Mouse (Mus musculus): Measurements from ENCODE around the gene Ints7.

DNA sequence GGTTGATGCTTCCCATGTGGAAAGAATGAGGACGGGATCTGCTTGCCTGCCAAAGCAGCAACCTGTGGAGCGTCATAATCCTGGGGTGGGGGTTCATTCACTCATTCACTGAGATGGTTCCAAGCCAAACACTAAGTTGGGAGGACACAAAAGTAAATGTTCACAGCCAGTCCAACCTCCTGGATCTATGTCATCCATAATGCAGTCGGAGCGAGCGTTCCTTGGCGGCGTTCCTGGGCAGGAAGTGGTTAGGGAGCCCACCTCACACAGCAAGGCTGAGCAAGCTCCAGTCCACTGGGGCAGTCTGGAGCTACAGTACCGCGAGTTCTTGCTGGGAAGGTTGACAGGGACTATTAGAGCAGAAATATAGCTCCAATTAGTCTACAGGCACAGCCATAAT, 92.6 kb downstream of the Ints7 start:
- TF ChIP-seq POLR2A (IDR thresholded peaks at IDR 0.05; ENCODE audit: borderline replicate concordance, control insufficient read depth, low read depth, low read length) (no peak), CTCF (IDR thresholded peaks at IDR 0.05; ENCODE audit: control insufficient read depth, insufficient read depth, low read length) (no peak)

All from bone marrow, adult 2 months (tissue).